Mouse (Mus musculus): ENCODE results near the gene Kalrn.

- no peak for TF ChIP-seq CTCF (conservative IDR thresholded peaks at IDR 0.05; ENCODE audit: low read length)
- TF ChIP-seq NANOG (IDR thresholded peaks at IDR 0.05; ENCODE audit: borderline replicate concordance, low read length), result no peak
Measured at GRCm38 (mm10) chr16:34569897-34570296, 3.4 kb downstream of the Kalrn start.

All from E14TG2a.4 (cell line).